Mouse (Mus musculus): Measurements from ENCODE around the gene Ispd.

- TF ChIP-seq ZNF384 (IDR thresholded peaks at IDR 0.05; ENCODE audit: low read depth, low read length), result no peak
- TF ChIP-seq MAFK (IDR thresholded peaks at IDR 0.05; ENCODE audit: insufficient read depth, low read depth, low read length), result no peak
- TF ChIP-seq ZC3H11A (IDR thresholded peaks at IDR 0.05; ENCODE audit: borderline replicate concordance, low read depth, low read length), result no peak
- TF ChIP-seq HCFC1 (IDR thresholded peaks at IDR 0.05; ENCODE audit: borderline replicate concordance, insufficient read depth, low read length), result no peak
- TF ChIP-seq CHD2 (IDR thresholded peaks at IDR 0.05; ENCODE audit: low read depth, low read length), result no peak
Observed at GRCm38 (mm10) chr12:36533160-36533900, 152.1 kb downstream of the Ispd start.
